Mouse (Mus musculus) R1 (cell line): ENCODE measurements around the gene Ryr3.

Source experiments
- DNase-seq: peaks from one replicate; pipeline ENCODE4 v3.0.0-alpha.2; 2018; ENCODE audit warnings: low read depth, low spot score

Gene Ryr3

GRCm38 (mm10) chr2:112669461-112669860, 547.4 kb downstream of the Ryr3 start:
- DNase-seq = no peak

GRCm38 (mm10) chr2:112656131-112656530, 560.8 kb downstream of the Ryr3 start:
- peak; percentile 59 for DNase-seq

- no peak for DNase-seq
Measured at GRCm38 (mm10) chr2:112653836-112654235, 563.1 kb downstream of the Ryr3 start.

GRCm38 (mm10) chr2:112637206-112637605, 579.7 kb downstream of the Ryr3 start:
- no peak for DNase-seq

GRCm38 (mm10) chr2:112632536-112632935, 584.4 kb downstream of the Ryr3 start:
- DNase-seq = no peak

GRCm38 (mm10) chr2:112630669-112631068, 586.2 kb downstream of the Ryr3 start:
- DNase-seq = no peak

- DNase-seq = peak; percentile 28
Measured at GRCm38 (mm10) chr2:112625156-112625555, 591.7 kb downstream of the Ryr3 start.

GRCm38 (mm10) chr2:112617206-112617605, 599.7 kb downstream of the Ryr3 start:
- peak; percentile 62 for DNase-seq

- no peak for DNase-seq
Measured at GRCm38 (mm10) chr2:112614375-112614774, 602.5 kb downstream of the Ryr3 start.

GRCm38 (mm10) chr2:112612628-112613027, 604.3 kb downstream of the Ryr3 start:
- DNase-seq = peak; percentile 53

GRCm38 (mm10) chr2:112606536-112606935, 610.4 kb downstream of the Ryr3 start:
- no peak for DNase-seq

- no peak for DNase-seq
Measured at GRCm38 (mm10) chr2:112602487-112602886, 614.4 kb downstream of the Ryr3 start.

GRCm38 (mm10) chr2:112600222-112600621, 616.7 kb downstream of the Ryr3 start:
- DNase-seq = peak; percentile 27

- no peak for DNase-seq
Measured at GRCm38 (mm10) chr2:112597064-112597463, 619.8 kb downstream of the Ryr3 start.

GRCm38 (mm10) chr2:112596415-112596814, 620.5 kb downstream of the Ryr3 start:
- no peak for DNase-seq

- no peak for DNase-seq
Measured at GRCm38 (mm10) chr2:112595807-112596206, 621.1 kb downstream of the Ryr3 start.

- DNase-seq = no peak
Measured at GRCm38 (mm10) chr2:112593781-112594180, 623.1 kb downstream of the Ryr3 start.

- DNase-seq = no peak
Measured at GRCm38 (mm10) chr2:112593322-112593721, 623.6 kb downstream of the Ryr3 start.

GRCm38 (mm10) chr2:112591451-112591871, 625.4 kb downstream of the Ryr3 start:
- DNase-seq = no peak

- DNase-seq = no peak
Measured at GRCm38 (mm10) chr2:112590985-112591384, 625.9 kb downstream of the Ryr3 start.
